Mouse (Mus musculus): ENCODE results near the gene Olfr1457. TPM values are rescaled to one million over a fixed set of nuclear protein-coding genes. Genes with fewer than 3 reads are reported as not detected.

The Olfr1457 gene
- total and polyA plus RNA-seq, 3 experiments, result not detected

GRCm38 (mm10) chr19:13093908-13094307 lies 3.8 kb downstream of the Olfr1457 start:
- no peak for DNase-seq (ENCODE audit: low read depth, low spot score)
- Histone ChIP-seq H3K9me3 (replicated peaks; ENCODE audit: insufficient read depth, low read length) (no peaks in the 10 kb centered on the region), H3K36me3 (ENCODE audit: control insufficient read depth in 1 of 2, insufficient read depth in 2 of 2, low read length in 2 of 2) (no peaks in the 10 kb centered on the region), H3K79me2 (ENCODE audit: control insufficient read depth, insufficient read depth, low read length, poor library complexity) (no peaks in the 10 kb centered on the region), H3K27ac (ENCODE audit: control insufficient read depth, low read depth, low read length) (no peak overlapping the region), H3K27me3 (ENCODE audit: control insufficient read depth in 1 of 2, insufficient read depth in 2 of 2, low read length in 2 of 2) (no peaks in the 10 kb centered on the region), H3K4me3 (ENCODE audit: control insufficient read depth in 1 of 2, insufficient read depth in 1 of 2, low read depth in 2 of 2, low read length in 2 of 2) (no peak overlapping the region), H3K4me1 (ENCODE audit: control insufficient read depth in 1 of 2, insufficient read depth in 2 of 2, low read length in 2 of 2) (no peaks in the 10 kb centered on the region), H3K9ac (ENCODE audit: control insufficient read depth, low read depth, low read length, poor library complexity, severe bottlenecking) (no peak overlapping the region)
- no peak for TF ChIP-seq MAX (IDR thresholded peaks at IDR 0.05; ENCODE audit: low read length)
- no peak for TF ChIP-seq RAD21 (IDR thresholded peaks at IDR 0.05; ENCODE audit: low read depth, low read length)
- no peak for TF ChIP-seq E2F4 (IDR thresholded peaks at IDR 0.05; ENCODE audit: borderline replicate concordance, low read depth, low read length)
- no peak for TF ChIP-seq POLR2AphosphoS5 (IDR thresholded peaks at IDR 0.05; ENCODE audit: borderline replicate concordance, low read depth, low read length)
- no peak for TF ChIP-seq ELF1 (IDR thresholded peaks at IDR 0.05; ENCODE audit: low read depth, low read length)
- TF ChIP-seq NELFE (IDR thresholded peaks at IDR 0.05; ENCODE audit: low read depth, low read length), result no peak
- no peak for TF ChIP-seq ZKSCAN1 (IDR thresholded peaks at IDR 0.05; ENCODE audit: low read depth, low read length)
- no peak for TF ChIP-seq GABPA (IDR thresholded peaks at IDR 0.05; ENCODE audit: low read depth, low read length)

- DNase-seq (ENCODE audit: low read depth, low spot score), result no peak
Measured at GRCm38 (mm10) chr19:13060310-13060709, 37.4 kb downstream of the Olfr1457 start, which contains the start of gene Olfr1454. Gene Olfr1454 (plus strand): TSS chr19:13060610.

More at GRCm38 (mm10) chr19:13060310-13060709, 37.4 kb downstream of the Olfr1457 start, which contains the start of gene Olfr1454:
- H3K4me3 ChIP-seq (ENCODE audit: control insufficient read depth in 1 of 2, insufficient read depth in 1 of 2, low read depth in 2 of 2, low read length in 2 of 2), result no peak within 1 kb of the TSS
- no peak within 1 kb of the TSS for H3K27ac ChIP-seq (ENCODE audit: control insufficient read depth, low read depth, low read length)
- no peaks in the 10 kb centered on the region for H3K36me3 ChIP-seq (ENCODE audit: control insufficient read depth in 1 of 2, insufficient read depth in 2 of 2, low read length in 2 of 2)
- no peaks in the 10 kb centered on the region for H3K9me3 ChIP-seq (replicated peaks; ENCODE audit: insufficient read depth, low read length)
- no peaks in the 10 kb centered on the region for H3K27me3 ChIP-seq (ENCODE audit: control insufficient read depth in 1 of 2, insufficient read depth in 2 of 2, low read length in 2 of 2)
- TF ChIP-seq TCF12 (IDR thresholded peaks at IDR 0.05; ENCODE audit: low read depth, low read length), result no peak
- no peak for TF ChIP-seq MAFK (IDR thresholded peaks at IDR 0.05; ENCODE audit: borderline replicate concordance, low read depth, low read length)
- TF ChIP-seq USF2 (IDR thresholded peaks at IDR 0.05; ENCODE audit: borderline replicate concordance in 1 of 2, insufficient read depth in 1 of 2, low read depth in 1 of 2, low read length in 2 of 2), result no peak
- no peak for TF ChIP-seq TAL1 (IDR thresholded peaks at IDR 0.05; ENCODE audit: low read length)
- no peak for TF ChIP-seq BHLHE40 (IDR thresholded peaks at IDR 0.05; ENCODE audit: borderline replicate concordance, low read depth, low read length)
- H3K79me2 ChIP-seq (ENCODE audit: control insufficient read depth, insufficient read depth, low read length, poor library complexity), result no peaks in the 10 kb centered on the region
- no peaks in the 10 kb centered on the region for H3K4me1 ChIP-seq (ENCODE audit: control insufficient read depth in 1 of 2, insufficient read depth in 2 of 2, low read length in 2 of 2)
- no peak within 1 kb of the TSS for H3K9ac ChIP-seq (ENCODE audit: control insufficient read depth, low read depth, low read length, poor library complexity, severe bottlenecking)

Other genes starting within 250 kb of the Olfr1457 start
- not detected in 2 replicates for gene Olfr1444, start 240.6 kb downstream of the Olfr1457 start, total RNA-seq (2012; rRNA removed)
- under 1 TPM in 1 of 2 experiments, not detected in 1; 0.04 TPM for gene Olfr1444, start 240.6 kb downstream of the Olfr1457 start, polyA plus RNA-seq (2012; ENCODE audit: insufficient read depth in 1 of 2, insufficient read length in 2 of 2, low read depth in 1 of 2, low replicate concordance in 2 of 2, missing spikeins in 1 of 2)
- not detected in 2 replicates for gene Olfr1445, start 214.0 kb downstream of the Olfr1457 start, total RNA-seq (2012; rRNA removed)
- not detected for gene Olfr1445, start 214.0 kb downstream of the Olfr1457 start, polyA plus RNA-seq (2012; ENCODE audit: insufficient read depth in 1 of 2, insufficient read length in 2 of 2, low read depth in 1 of 2, low replicate concordance in 2 of 2, missing spikeins in 1 of 2)
- gene Olfr1446, start 204.4 kb downstream of the Olfr1457 start, total RNA-seq (2012; rRNA removed), result not detected in 2 replicates
- not detected for gene Olfr1446, start 204.4 kb downstream of the Olfr1457 start, polyA plus RNA-seq (2012; ENCODE audit: insufficient read depth in 1 of 2, insufficient read length in 2 of 2, low read depth in 1 of 2, low replicate concordance in 2 of 2, missing spikeins in 1 of 2)
- gene Olfr1447, start 194.1 kb downstream of the Olfr1457 start, total RNA-seq (2012; rRNA removed), result not detected in 2 replicates
- gene Olfr1447, start 194.1 kb downstream of the Olfr1457 start, polyA plus RNA-seq (2012; ENCODE audit: insufficient read depth in 1 of 2, insufficient read length in 2 of 2, low read depth in 1 of 2, low replicate concordance in 2 of 2, missing spikeins in 1 of 2), result not detected
- not detected in 2 replicates for gene Olfr1448, start 173.5 kb downstream of the Olfr1457 start, total RNA-seq (2012; rRNA removed)
- gene Olfr1448, start 173.5 kb downstream of the Olfr1457 start, polyA plus RNA-seq (2012; ENCODE audit: insufficient read depth in 1 of 2, insufficient read length in 2 of 2, low read depth in 1 of 2, low replicate concordance in 2 of 2, missing spikeins in 1 of 2), result not detected
- not detected in 2 replicates for gene Olfr1449, start 167.1 kb downstream of the Olfr1457 start, total RNA-seq (2012; rRNA removed)
- not detected for gene Olfr1449, start 167.1 kb downstream of the Olfr1457 start, polyA plus RNA-seq (2012; ENCODE audit: insufficient read depth in 1 of 2, insufficient read length in 2 of 2, low read depth in 1 of 2, low replicate concordance in 2 of 2, missing spikeins in 1 of 2)
- not detected in 2 replicates for gene Olfr1450, start 147.6 kb downstream of the Olfr1457 start, total RNA-seq (2012; rRNA removed)
- gene Olfr1450, start 147.6 kb downstream of the Olfr1457 start, polyA plus RNA-seq (2012; ENCODE audit: insufficient read depth in 1 of 2, insufficient read length in 2 of 2, low read depth in 1 of 2, low replicate concordance in 2 of 2, missing spikeins in 1 of 2), result not detected
- gene Olfr1451, start 102.9 kb downstream of the Olfr1457 start, total RNA-seq (2012; rRNA removed), result not detected in 2 replicates
- gene Olfr1451, start 102.9 kb downstream of the Olfr1457 start, polyA plus RNA-seq (2012; ENCODE audit: insufficient read depth in 1 of 2, insufficient read length in 2 of 2, low read depth in 1 of 2, low replicate concordance in 2 of 2, missing spikeins in 1 of 2), result not detected
- gene Olfr1453, start 69.6 kb downstream of the Olfr1457 start, total RNA-seq (2012; rRNA removed), result not detected in 2 replicates
- not detected for gene Olfr1453, start 69.6 kb downstream of the Olfr1457 start, polyA plus RNA-seq (2012; ENCODE audit: insufficient read depth in 1 of 2, insufficient read length in 2 of 2, low read depth in 1 of 2, low replicate concordance in 2 of 2, missing spikeins in 1 of 2)
- gene Olfr1454, start 37.3 kb downstream of the Olfr1457 start, total RNA-seq (2012; rRNA removed), result not detected in 2 replicates
- gene Olfr1454, start 37.3 kb downstream of the Olfr1457 start, polyA plus RNA-seq (2012; ENCODE audit: insufficient read depth in 1 of 2, insufficient read length in 2 of 2, low read depth in 1 of 2, low replicate concordance in 2 of 2, missing spikeins in 1 of 2), result not detected
- gene Olfr1458, start 8.9 kb upstream of the Olfr1457 start, total RNA-seq (2012; rRNA removed), result not detected in 2 replicates
- not detected for gene Olfr1458, start 8.9 kb upstream of the Olfr1457 start, polyA plus RNA-seq (2012; ENCODE audit: insufficient read depth in 1 of 2, insufficient read length in 2 of 2, low read depth in 1 of 2, low replicate concordance in 2 of 2, missing spikeins in 1 of 2)
- 1.5 and 1.9 TPM in 2 replicates for gene Olfr1459, start 51.7 kb upstream of the Olfr1457 start, total RNA-seq (2012; rRNA removed)
- 1 to 10 TPM in 1 of 2 experiments, not detected in 1; 5.8 TPM for gene Olfr1459, start 51.7 kb upstream of the Olfr1457 start, polyA plus RNA-seq (2012; ENCODE audit: insufficient read depth in 1 of 2, insufficient read length in 2 of 2, low read depth in 1 of 2, low replicate concordance in 2 of 2, missing spikeins in 1 of 2)
- gene Olfr1461, start 65.1 kb upstream of the Olfr1457 start, total RNA-seq (2012; rRNA removed), result not detected in 2 replicates
- gene Olfr1461, start 65.1 kb upstream of the Olfr1457 start, polyA plus RNA-seq (2012; ENCODE audit: insufficient read depth in 1 of 2, insufficient read length in 2 of 2, low read depth in 1 of 2, low replicate concordance in 2 of 2, missing spikeins in 1 of 2), result not detected
- not detected in 2 replicates for gene Olfr1462, start 87.8 kb upstream of the Olfr1457 start, total RNA-seq (2012; rRNA removed)
- not detected for gene Olfr1462, start 87.8 kb upstream of the Olfr1457 start, polyA plus RNA-seq (2012; ENCODE audit: insufficient read depth in 1 of 2, insufficient read length in 2 of 2, low read depth in 1 of 2, low replicate concordance in 2 of 2, missing spikeins in 1 of 2)
- gene Olfr1463, start 133.4 kb upstream of the Olfr1457 start, total RNA-seq (2012; rRNA removed), result not detected in 2 replicates
- gene Olfr1463, start 133.4 kb upstream of the Olfr1457 start, polyA plus RNA-seq (2012; ENCODE audit: insufficient read depth in 1 of 2, insufficient read length in 2 of 2, low read depth in 1 of 2, low replicate concordance in 2 of 2, missing spikeins in 1 of 2), result not detected
- not detected in 2 replicates for gene Olfr1465, start 217.7 kb upstream of the Olfr1457 start, total RNA-seq (2012; rRNA removed)
- gene Olfr1465, start 217.7 kb upstream of the Olfr1457 start, polyA plus RNA-seq (2012; ENCODE audit: insufficient read depth in 1 of 2, insufficient read length in 2 of 2, low read depth in 1 of 2, low replicate concordance in 2 of 2, missing spikeins in 1 of 2), result not detected
- gene Olfr1466, start 241.0 kb upstream of the Olfr1457 start, total RNA-seq (2012; rRNA removed), result not detected in 2 replicates
- gene Olfr1466, start 241.0 kb upstream of the Olfr1457 start, polyA plus RNA-seq (2012; ENCODE audit: insufficient read depth in 1 of 2, insufficient read length in 2 of 2, low read depth in 1 of 2, low replicate concordance in 2 of 2, missing spikeins in 1 of 2), result not detected

All from MEL (cell line).